Mouse (Mus musculus) lung, postnatal 0 days (tissue): ENCODE measurements around the gene Gzmm.

Source experiments
- CTCF ChIP-seq: IDR thresholded peaks from 2 replicates; pipeline ENCODE4 v1.5.1; 2016; ENCODE audit warnings: antibody characterized with exemption, mild to moderate bottlenecking
- EP300 ChIP-seq: IDR thresholded peaks from 2 replicates; pipeline ENCODE4 v1.6.1; 2016; ENCODE audit warnings: antibody characterized with exemption, mild to moderate bottlenecking, control low read depth

DNA sequence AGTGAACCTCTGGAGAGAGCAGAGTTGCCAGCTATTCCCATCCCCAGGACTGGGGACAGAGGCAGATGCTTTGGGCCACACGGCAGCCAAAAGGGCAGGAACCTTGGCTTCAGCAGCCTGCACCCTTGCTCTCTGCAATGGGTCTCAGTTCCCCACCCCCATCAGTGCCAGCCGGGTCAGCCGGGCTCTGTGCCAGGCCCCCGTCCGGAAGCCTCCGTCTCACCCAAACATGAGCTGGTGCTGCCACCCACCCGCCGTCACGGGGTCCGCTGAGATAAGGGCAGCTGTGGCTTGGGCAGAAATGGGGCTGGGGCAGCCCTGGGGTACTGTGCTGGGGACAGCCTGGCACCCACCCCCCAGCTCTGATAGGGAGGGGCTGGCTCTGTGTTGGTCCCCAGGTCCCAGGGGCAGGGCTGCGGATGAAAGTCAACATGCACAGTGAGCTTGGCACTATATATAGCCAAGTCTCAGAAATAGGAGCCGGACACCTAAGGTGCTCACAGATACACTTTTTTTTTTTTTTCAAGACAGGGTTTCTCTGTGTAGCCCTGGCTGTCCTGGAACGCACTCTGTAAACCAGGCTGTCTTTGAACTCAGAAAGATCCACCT lies 40.6 kb downstream of the Gzmm start:
- TF ChIP-seq CTCF: no peak
- TF ChIP-seq EP300: no peak
